In genomic region chr9:102346801-102347200, GRCm38 (mm10) we compare ENCODE assay signal across 20 mouse cellular contexts.
"Had no signal": no experiment of that assay in that cellular context is flagged by ENCODE, and none has a peak within 500 bp of the region (broad histone marks: within the 10 kb centered on the region; RNA-seq: fewer than 3 reads in every experiment).

No protein-coding gene starts in this region.

- H3K9ac ChIP-seq: intestine, embryonic 15.5 days; kidney, embryonic 15.5 days; limb, embryonic 13.5 days; liver, embryonic 15.5 days; midbrain, embryonic 12.5 days; midbrain, embryonic 15.5 days; neural tube, embryonic 13.5 days had no signal

- H3K36me3 ChIP-seq: intestine, embryonic 15.5 days; kidney, embryonic 15.5 days; limb, embryonic 13.5 days; liver, embryonic 15.5 days; midbrain, embryonic 12.5 days; midbrain, embryonic 15.5 days; neural tube, embryonic 13.5 days had no signal

- DNase-seq: kidney, adult 11 months; kidney, adult 8-10 months; kidney, postnatal 10 days; kidney, postnatal 36 days; left cerebral cortex, postnatal 4 days; lung, adult 2 months; lung, postnatal 14 days; retina, postnatal 1 day; right cerebral cortex, postnatal 25 days; spleen, adult 18-20 months; thymus, adult 18-20 months; thymus, postnatal 36 days had no signal

- H3K9me3 ChIP-seq: intestine, embryonic 15.5 days; kidney, embryonic 15.5 days; limb, embryonic 13.5 days; liver, embryonic 15.5 days; midbrain, embryonic 12.5 days; midbrain, embryonic 15.5 days; neural tube, embryonic 13.5 days had no signal

- H3K4me2 ChIP-seq: intestine, embryonic 15.5 days; kidney, embryonic 15.5 days; limb, embryonic 13.5 days; liver, embryonic 15.5 days; midbrain, embryonic 12.5 days; midbrain, embryonic 15.5 days; neural tube, embryonic 13.5 days had no signal

- H3K4me3 ChIP-seq: intestine, embryonic 15.5 days; kidney, embryonic 15.5 days; limb, embryonic 13.5 days; liver, embryonic 15.5 days; midbrain, embryonic 12.5 days; midbrain, embryonic 15.5 days; myocyte; neural tube, embryonic 13.5 days had no signal

- H3K27me3 ChIP-seq: midbrain, embryonic 15.5 days had no signal

- H3K4me1 ChIP-seq: intestine, embryonic 15.5 days; limb, embryonic 13.5 days; liver, embryonic 15.5 days had no signal

- H3K27ac ChIP-seq: intestine, embryonic 15.5 days; kidney, embryonic 15.5 days; limb, embryonic 13.5 days; liver, embryonic 15.5 days; midbrain, embryonic 12.5 days; midbrain, embryonic 15.5 days; neural tube, embryonic 13.5 days had no signal

- ATAC-seq: intestine, embryonic 15.5 days; midbrain, embryonic 15.5 days had no signal
